Mouse (Mus musculus) megakaryocyte, adult 5-6 weeks (primary cell): ENCODE measurements around the gene Lmbrd1. TPM values are rescaled to one million over a fixed set of nuclear protein-coding genes. Genes with fewer than 3 reads are reported as not detected.
"Not testable (repeated sequence)": the region's sequence is repeated elsewhere in the genome, so short reads cannot be mapped to it uniquely, and the experiment has no call there.

Source experiments
- ATAC-seq: 2 replicates; pipeline ENCODE4 v1.8.0; 2016; ENCODE audit warnings: mild to moderate bottlenecking, inconsistent platforms; ENCODE audit not compliant: poor library complexity, severe bottlenecking
- total RNA-seq, 2 experiments: library from RNA; stranded (forward) in 1 of 2; stranded (reverse) in 1 of 2; fragments of 153-499, 151-499 nt in 1 of 2; fragments of 221-1000, 200-1000 nt in 1 of 2; gene quantifications; 2 replicates each; pipeline versions ENCODE4 v1.2.3 to v1.2.4; 2015 to 2017

Lmbrd1 gene
- total RNA-seq, 2 experiments from 2014 or later: 28.0 to 36.6 TPM

DNA sequence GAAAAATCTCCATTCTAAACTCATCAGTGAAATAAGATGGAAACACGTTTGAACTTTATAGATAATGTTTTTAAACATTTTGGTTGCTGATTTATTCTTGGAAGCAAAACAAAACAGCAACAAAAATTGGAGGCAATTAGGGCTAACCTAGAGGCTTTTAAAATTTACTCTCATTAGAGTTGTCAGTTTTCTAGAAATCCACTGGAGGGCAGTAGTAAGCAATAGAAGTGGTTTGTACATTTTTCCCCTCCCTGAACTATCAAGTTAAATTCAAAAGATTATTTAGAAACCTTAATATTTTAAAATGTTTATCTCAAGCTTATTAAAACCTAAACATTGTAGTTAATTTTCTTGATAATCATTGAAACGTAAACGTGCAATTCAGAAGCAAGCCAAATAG, 41.2 kb downstream of the Lmbrd1 start:
- ATAC-seq: no peak

DNA sequence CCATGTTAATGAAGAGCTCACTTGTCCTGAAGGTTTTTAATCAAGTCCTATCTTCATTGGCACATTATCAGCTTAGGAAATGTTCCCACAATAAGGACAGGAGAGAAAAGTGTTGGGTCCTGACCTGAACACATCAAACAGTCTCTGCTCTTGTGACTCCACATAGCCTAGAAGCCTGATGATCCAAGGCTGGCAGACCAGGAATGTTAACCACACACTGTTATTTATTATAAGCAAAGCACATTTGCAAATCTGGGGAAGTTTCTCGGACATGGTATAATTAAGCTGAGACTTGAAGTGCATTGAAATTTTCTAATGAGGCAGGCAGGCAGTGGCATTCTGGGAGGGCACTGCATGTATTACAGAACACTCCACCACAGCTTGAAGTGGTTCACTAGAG, 41.8 kb downstream of the Lmbrd1 start:
- no peak for ATAC-seq

DNA sequence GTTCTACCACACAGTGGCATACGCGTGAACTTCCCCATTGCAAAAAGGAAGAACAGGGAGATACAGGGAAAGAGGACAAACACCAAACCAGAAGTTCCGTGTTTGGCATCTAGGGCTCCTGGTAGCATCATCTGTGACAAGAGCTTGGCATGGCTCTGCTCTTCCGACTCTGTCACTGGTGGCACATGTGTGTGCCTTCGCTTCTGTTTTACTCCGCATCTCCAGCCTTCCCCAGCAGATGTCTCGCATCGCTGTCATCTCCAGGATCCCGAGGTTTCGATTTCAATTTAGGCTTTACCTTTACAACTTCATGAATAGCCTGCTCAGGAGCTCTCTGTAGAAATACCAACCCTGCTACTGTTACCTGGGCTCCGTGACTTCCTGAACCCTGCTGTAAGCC, 51.4 kb downstream of the Lmbrd1 start:
- no peak for ATAC-seq

DNA sequence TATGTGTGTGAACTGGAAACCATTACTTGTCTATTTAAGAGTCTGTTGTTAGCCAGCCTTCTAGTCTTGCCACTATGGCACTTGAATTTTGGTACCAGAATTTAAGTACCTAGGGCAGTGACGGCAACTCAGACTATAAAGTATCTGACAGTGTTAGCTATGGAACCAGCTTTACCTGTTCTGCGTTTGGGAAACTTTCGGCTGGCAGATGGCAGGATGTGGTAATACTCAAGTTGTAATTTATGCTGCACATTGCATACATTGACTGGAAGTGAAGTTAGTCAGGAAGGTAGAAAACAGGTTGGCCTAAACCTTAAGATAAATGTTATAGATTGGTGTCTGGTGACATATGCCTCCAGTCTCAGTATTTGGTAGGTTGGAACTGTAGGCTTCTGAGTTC, 53.9 kb downstream of the Lmbrd1 start:
- ATAC-seq: no peak

DNA sequence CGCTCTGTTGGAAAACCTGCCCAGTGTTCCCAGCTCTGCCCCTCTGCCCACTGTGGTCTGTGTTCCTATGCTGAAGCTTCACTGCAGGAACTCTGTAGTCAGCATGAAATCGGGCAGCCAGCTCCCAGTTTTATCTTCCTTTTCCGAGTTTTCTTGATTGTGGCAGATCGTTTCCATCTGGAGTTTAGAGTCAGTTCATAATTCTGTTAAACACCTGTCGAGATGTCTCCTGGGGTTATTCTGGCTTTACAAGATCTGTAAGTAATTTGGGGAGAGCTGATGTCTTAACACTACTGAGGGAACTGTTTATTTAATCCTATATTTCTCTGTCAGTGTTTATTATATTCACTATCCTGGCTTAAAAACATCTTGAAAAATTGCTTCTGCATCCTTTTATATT, 56.4 kb downstream of the Lmbrd1 start:
- ATAC-seq: no peak

DNA sequence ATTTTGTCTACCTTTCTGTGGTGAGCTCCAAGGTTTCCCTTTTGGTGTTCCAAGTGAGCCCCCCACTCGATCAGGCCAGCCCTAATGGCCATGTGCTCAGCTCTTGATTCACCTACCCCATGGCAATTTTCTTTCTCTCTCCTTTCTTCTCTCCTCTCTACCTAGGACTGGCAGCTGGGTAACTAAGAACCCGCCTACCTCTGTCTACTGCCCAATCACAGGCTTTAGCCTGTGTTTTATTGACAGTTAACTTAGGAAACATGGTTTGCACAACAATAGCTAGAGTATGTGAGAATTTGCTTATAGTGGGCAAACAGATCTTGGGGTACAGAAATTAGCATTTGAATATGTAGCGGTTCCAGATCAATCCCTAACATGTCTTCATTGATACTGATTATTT, 62.5 kb downstream of the Lmbrd1 start:
- no peak for ATAC-seq

DNA sequence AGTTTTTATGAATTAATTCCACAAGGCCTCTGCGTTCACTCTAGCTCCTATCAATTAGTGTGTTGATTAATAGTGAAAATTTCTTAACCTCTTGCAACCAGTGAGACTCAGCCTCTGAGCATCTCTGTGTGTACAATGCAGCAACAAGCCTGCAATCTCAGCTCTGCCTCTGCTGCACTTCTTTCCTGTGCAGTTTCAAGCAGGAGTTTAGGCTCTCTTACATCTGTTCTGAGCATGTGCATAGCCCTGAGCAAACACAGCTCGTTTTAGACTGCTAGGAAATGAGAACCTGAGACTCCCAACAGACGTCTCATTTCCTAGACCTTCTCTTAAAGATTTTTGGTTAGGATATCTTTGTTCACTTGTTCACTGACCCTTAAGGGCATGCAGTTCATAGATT, 63.1 kb downstream of the Lmbrd1 start:
- ATAC-seq: no peak

DNA sequence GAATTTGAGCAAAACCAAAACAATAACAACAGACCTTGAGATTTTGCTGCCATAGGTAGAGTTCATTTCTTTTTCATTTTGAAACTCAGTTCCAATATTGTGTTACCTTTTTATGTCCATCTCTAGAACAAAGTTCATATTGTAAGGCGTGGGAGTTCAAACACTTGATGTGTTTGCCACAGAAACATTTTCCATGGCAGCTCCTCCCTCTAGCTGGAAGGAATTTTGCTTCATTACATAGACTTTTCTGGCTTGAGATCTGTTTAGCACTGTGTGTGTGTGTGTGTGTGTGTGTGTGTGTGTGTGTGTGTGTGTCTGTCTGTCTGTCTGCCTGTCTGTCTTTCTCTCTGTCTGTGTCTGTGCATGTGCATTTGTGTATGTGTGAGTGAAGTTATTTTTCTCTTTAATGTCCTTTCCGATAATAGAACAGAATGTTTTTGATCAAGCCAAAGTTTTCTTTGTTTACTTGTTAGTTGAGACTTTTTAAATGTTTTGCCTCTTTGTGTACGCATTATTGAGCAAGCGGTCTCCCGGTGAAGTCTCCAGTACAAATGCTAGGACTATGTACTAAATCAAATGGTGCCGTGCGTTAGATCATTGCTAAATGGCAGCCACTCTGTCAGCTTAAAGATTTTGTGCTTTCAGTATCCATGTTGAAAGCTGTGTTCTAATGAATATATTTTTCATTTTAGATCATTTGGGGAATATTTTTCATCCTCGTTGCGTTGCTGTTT, 64.9 kb downstream of the Lmbrd1 start:
- no peak for ATAC-seq

DNA sequence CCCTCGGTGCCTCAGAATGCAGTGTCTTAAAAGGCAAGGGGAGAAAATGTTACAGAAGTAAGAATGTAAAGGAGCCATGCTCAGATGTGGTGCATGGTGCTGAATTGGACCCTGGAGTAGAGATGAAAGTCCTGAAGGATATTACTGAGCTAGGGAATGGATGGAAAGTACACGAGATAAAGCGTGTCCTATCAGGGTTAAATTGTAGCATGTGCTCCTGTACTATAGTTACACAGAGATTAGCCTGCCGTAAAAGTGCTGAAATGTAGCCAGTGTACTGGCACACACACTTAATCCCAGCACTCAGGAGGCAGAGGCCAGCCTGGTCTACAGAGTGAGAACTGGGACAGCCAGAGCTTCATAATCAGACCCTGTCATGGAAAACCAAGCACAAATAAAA, 74.3 kb downstream of the Lmbrd1 start:
- no peak for ATAC-seq

DNA sequence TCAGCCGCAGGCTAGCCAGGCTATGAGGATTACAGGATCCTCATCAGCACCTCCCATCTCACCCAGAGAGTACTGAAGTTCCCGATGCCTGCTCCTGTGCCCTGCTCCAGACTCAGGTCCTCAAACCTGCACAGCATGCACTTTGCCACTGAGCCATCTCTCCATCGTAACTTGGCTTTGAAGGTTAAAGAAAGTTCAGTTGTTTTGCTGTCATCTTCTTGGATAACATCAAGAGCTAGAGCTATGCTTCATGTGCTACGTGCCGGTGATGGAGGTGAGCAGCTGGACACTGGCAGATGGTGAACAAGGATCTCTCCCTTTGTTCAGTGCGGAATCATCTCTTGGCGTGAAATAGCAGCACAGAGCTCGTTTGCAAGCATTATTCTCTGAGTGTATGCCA, 80.1 kb downstream of the Lmbrd1 start:
- no peak for ATAC-seq

DNA sequence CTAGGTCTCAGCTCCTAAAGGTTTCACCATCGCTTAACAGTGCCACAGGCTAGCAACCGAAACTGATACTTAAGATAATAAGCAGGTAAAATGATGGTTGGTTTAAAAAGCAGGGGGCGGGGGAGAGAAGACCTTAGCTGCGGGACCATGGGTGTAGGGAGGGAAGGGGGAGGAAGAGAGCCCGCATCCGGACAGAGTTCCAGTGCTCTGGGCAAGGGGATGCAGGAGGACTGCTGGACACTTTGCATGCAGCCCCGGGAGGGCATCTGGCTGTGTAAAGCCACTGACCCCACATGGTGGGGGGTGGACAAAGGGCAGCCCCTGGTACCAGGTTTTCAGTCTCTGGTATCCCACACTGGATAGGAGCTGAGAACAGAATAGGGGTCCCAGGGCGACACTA, 88.0 kb downstream of the Lmbrd1 start:
- no peak for ATAC-seq

DNA sequence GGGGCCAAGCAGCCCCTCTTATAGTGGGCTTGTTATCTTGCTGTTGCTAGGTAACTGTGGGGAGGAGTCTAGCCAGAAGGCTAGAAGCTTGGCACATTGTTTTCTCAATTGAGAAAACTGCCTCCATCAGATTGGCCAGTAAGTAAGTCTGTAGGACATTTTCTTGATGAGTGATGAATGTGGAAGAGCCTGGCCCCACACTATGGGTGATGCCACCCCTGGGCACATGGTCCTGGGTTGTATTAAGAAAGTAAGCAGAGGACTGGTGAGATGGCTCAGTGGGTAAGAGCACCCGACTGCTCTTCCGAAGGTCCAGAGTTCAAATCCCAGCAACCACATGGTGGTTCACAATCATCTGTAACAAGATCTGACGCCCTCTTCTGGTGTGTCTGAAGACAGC, 88.8 kb downstream of the Lmbrd1 start:
- not testable (repeated sequence) for ATAC-seq

DNA sequence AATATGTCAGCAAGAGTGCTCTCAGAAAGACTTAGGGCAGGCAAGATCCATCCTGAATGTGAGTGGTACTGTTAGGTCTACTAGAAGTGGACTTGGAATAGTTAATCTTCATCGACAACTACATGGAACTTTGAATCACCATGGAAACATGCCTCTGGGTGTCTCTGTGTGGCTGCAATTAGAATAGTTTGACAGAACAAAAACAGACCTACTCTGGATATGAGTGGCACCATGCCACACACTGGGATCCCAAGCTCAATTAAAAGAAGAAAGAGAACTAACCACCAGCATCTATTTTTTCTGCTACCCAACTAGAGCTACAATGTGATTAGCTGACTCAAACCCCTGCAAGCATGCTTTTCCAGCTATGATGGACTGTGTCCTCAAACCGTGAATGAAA, 95.2 kb downstream of the Lmbrd1 start:
- no peak for ATAC-seq

DNA sequence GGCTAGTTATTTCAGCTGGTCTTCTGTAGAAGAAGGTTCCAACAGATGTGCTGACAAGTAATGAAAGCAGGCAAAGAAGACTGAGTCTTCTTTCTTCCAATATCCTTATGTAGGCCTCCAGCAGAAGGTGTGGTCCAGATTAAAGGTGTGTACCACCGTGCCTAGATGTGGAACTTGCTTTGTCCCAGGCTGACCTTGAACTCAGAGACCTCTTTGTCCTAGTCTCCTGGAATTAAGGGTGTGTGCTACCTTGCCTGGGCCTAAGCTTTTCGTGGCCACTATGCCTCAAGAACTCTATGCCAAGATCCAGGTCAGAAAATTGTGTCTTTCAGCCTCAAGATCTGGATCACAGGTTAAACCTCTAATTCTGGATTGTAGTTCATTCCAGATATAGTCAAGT, 98.1 kb downstream of the Lmbrd1 start:
- no peak for ATAC-seq

DNA sequence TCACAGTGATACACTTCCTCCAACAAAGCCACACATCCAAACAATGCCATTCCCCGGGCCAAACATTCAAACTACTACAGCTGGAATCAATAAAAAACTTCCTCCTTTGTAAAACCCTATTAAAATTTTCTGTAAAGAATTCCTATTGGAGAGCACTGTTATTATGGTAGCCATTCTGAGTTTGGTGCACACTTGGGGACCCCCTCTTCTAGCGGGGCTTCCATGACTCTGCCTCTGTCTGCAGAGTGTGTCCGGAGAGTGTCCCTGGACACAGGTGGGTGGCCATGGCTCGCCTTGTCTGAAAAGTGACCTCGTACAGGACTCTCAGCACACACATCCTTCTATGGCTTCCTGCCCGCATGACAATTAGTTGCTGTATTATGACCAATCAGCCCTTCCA, 114.7 kb downstream of the Lmbrd1 start:
- no peak for ATAC-seq

DNA sequence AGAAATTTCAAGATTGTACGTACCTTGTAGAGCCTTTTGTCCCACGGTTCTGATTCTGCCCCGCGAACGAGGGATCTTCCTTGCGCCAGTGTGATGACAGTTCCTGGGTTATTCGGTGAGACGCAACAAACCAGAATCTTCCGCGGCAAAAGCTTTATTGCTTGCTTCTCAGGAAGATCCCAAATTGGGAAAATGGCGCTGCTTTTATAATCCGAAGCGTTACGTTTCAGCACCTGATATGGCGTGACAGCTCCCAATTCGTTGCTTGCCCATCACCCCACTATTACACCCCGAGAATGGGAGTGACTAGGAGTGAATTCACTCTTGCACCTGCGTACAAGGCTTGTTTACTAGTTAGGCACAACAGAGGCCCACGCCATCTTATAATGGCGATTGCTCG, 129.5 kb downstream of the Lmbrd1 start:
- not testable (repeated sequence) for ATAC-seq

Other genes starting within 250 kb of the Lmbrd1 start
- gene Col19a1, start 91.2 kb upstream of the Lmbrd1 start, total RNA-seq (2015): 0.07 and 0.13 TPM in 2 replicates
- 0.16 TPM in 1 of 2 replicates, not detected in the other for gene Col19a1, start 91.2 kb upstream of the Lmbrd1 start, total RNA-seq (2017)